Mouse (Mus musculus) midbrain, embryonic 16.5 days (tissue): ENCODE data around the gene Cdk10. TPM values are rescaled to one million over a fixed set of nuclear protein-coding genes. Genes with fewer than 3 reads are reported as not detected.
A peak's percentile ranks its signal among the peaks of the same experiment; 100 is the strongest.
"Not testable (repeated sequence)": the region's sequence is repeated elsewhere in the genome, so short reads cannot be mapped to it uniquely, and the experiment has no call there.

ENCODE experiments used
- ATAC-seq: fragments of 200-750 bp; cut with Nextera tagmentation; 2 replicates; pipeline ENCODE4 v1.8.0; 2017; ENCODE audit warnings: moderate TSS enrichment
- H3K27ac ChIP-seq: fragments of 300-500 bp; sonication (generic); 2 replicates; pipeline ENCODE4 v1.5.1; 2014; ENCODE audit warnings: mild to moderate bottlenecking, low read length, mixed read lengths
- H3K27me3 ChIP-seq: fragments of 300-500 bp; sonication (generic); 2 replicates; pipeline ENCODE4 v1.6.1; 2014; ENCODE audit warnings: low read depth, low read length, mixed read lengths; ENCODE audit not compliant: control insufficient read depth, insufficient read depth
- H3K36me3 ChIP-seq: fragments of 300-500 bp; sonication (generic); 2 replicates; pipeline ENCODE4 v1.6.1; 2014; ENCODE audit warnings: mild to moderate bottlenecking, low read length, moderate library complexity, mixed read lengths; ENCODE audit not compliant: control insufficient read depth, insufficient read depth
- H3K4me1 ChIP-seq: fragments of 300-500 bp; sonication (generic); 2 replicates; pipeline ENCODE4 v1.6.1; 2014; ENCODE audit warnings: mild to moderate bottlenecking, low read length, mixed read lengths; ENCODE audit not compliant: control insufficient read depth, insufficient read depth
- H3K4me2 ChIP-seq: fragments of 300-500 bp; sonication (generic); 2 replicates; pipeline ENCODE4 v1.6.1; 2014; ENCODE audit warnings: mild to moderate bottlenecking, low read length, mixed read lengths
- H3K4me3 ChIP-seq: fragments of 300-500 bp; sonication (generic); 2 replicates; pipeline ENCODE4 v1.5.1; 2014; ENCODE audit warnings: low read depth, mild to moderate bottlenecking, low read length, moderate library complexity, mixed read lengths
- H3K9ac ChIP-seq: fragments of 300-500 bp; sonication (generic); 2 replicates; pipeline ENCODE4 v1.6.1; 2014; ENCODE audit warnings: low read depth, low read length, mixed read lengths
- H3K9me3 ChIP-seq: fragments of 300-500 bp; sonication (generic); replicated peaks from 2 replicates; pipeline ENCODE4 v1.6.1; 2014; ENCODE audit warnings: mild to moderate bottlenecking, low read length, mixed read lengths; ENCODE audit not compliant: control insufficient read depth, poor library complexity, severe bottlenecking
- WGBS: fragments of 180-500 bp; shearing (Covaris S2); extraction: QIAGEN DNeasy Blood & Tissue Kit; methylation state at CpG from one replicate; pipeline ENCODE4 v1.1.7; 2014; 5-methylcytosine and 5-hydroxymethylcytosine counted together
- polyA plus RNA-seq: library from polyadenylated mRNA; unstranded; fragments of >200 nt; fragmentation: Nextera tagmentation; extraction: Ambion mirVana; gene quantifications from 2 replicates; pipeline ENCODE4 v1.2.1, GENCODE M21; 2015

The Cdk10 gene
- polyA plus RNA-seq, 1 experiment from 2014 or later, result 54.4 TPM

DNA sequence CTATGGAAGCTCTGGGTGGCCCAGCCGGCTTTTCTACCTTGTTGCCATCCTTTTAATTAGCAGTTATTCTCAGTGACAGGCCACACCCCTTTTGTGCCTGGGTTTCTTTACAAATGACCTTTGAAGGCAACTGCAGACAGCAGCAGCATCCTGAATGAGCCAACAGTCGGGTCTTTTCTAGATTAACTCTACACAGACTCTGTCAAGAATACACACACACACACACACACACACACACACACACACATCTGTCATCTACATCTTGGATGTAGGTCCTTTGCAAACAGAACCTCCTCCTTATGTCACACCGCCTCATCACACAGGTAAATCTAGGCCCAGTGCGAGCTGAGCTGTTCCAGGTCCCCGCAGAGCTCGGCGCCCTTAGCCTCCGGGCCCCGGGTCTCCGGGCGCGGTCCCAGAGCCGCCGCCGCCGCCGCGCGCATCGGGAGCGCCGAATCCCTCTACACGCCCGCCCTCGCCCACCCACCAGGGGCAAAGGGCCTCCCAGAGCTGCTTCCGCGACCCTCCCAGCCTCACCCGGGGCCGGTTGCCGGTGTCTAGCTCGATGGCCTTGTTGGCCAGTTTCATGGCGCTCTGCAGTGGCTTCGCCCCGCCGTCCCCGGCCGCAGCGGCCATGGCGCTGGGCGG, 28.9 kb downstream of the Cdk10 start:
- Histone ChIP-seq H3K9me3 (no peaks in the 10 kb centered on the region), H3K4me2 (peak overlapping the region; percentile 68), H3K4me1 (peaks cover 18% of the 10 kb centered on the region), H3K27me3 (no peaks in the 10 kb centered on the region), H3K36me3 (peaks cover 23% of the 10 kb centered on the region), H3K9ac (peak overlapping the region; percentile 100), H3K27ac (peak overlapping the region; percentile 92), H3K4me3 (peak overlapping the region; percentile 97)
- WGBS, result 0% methylated on average over 28 of the region's 40 CpGs
- ATAC-seq, result peak; percentile 55

- WGBS, result under 1% methylated on average over 71 of the region's 99 CpGs
- peak; percentile 96 for ATAC-seq
- Histone ChIP-seq H3K36me3 (peaks cover 25% of the 10 kb centered on the region), H3K4me2 (peak within 1 kb of the TSS; percentile 97), H3K4me1 (peaks cover 18% of the 10 kb centered on the region), H3K9me3 (no peaks in the 10 kb centered on the region), H3K4me3 (peak within 1 kb of the TSS; percentile 97), H3K27me3 (no peaks in the 10 kb centered on the region), H3K9ac (peak within 1 kb of the TSS; percentile 100), H3K27ac (peak within 1 kb of the TSS; percentile 92)
These were observed 29.6 kb downstream of the Cdk10 start, which contains the start of the genes Zfp276 and Vps9d1 for GRCm38 (mm10) chr8:123254099-123254885. TSS of gene Zfp276 (plus strand) at chr8:123254195. TSS of gene Vps9d1 (minus strand) at chr8:123254348.

DNA sequence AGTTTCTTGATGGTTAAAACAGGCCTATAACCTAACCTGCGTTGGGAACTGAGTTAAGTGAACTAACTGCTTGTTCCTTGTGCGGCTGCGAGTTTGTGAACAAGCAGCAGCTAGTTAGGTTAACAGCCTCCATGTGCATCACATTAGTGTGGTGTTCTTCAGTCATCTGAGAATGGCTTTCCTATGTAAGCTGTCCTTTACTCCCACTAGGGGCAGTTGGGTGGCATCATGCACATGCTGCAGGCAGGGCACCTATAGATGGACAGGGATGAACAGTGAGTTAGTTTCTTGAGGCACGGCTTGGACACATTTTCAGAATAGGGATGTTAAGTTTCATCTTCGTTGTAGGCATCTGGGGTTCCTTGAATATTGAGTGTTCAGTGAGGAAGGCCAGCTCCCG, 30.5 kb downstream of the Cdk10 start:
- peaks cover 30% of the 10 kb centered on the region for H3K36me3 ChIP-seq
- no peak for ATAC-seq
- H3K9ac ChIP-seq, result peak overlapping the region; percentile 100
- H3K9me3 ChIP-seq, result no peaks in the 10 kb centered on the region
- H3K4me2 ChIP-seq, result peak overlapping the region; percentile 97
- H3K4me1 ChIP-seq, result peaks cover 18% of the 10 kb centered on the region
- H3K4me3 ChIP-seq, result peak overlapping the region; percentile 97
- no peak overlapping the region for H3K27ac ChIP-seq
- H3K27me3 ChIP-seq, result no peaks in the 10 kb centered on the region
- 71% methylated on average over 6 of the region's 6 CpGs for WGBS

DNA sequence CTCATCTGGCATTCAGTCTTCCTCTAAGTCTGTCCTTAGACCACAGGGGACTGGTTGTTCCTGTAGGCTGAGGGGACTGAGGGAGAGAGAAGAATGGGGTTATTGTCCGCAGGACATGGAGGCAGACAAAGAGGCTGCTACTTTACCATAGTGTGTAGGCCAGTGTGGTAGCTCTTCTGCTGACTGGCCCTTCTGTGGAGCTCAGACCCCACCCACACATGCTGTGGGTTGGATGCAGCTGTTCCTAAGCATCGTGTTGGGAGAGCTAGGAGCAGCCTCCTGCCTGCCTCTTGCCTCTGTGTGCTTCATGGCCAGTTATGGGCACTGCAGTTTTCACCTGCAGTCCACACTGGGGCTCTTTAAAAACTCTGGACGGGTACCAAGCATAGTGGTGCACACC, 32.5 kb downstream of the Cdk10 start:
- Histone ChIP-seq H3K9me3 (no peaks in the 10 kb centered on the region), H3K27me3 (no peaks in the 10 kb centered on the region), H3K36me3 (peaks cover 19% of the 10 kb centered on the region; the same call in 1 of the 2 replicates), H3K4me2 (no peak overlapping the region), H3K27ac (no peak overlapping the region), H3K4me3 (no peak overlapping the region), H3K4me1 (peaks cover 18% of the 10 kb centered on the region), H3K9ac (no peak overlapping the region)
- ATAC-seq, result no peak
- WGBS, result 79% methylated on average over 3 of the region's 3 CpGs

DNA sequence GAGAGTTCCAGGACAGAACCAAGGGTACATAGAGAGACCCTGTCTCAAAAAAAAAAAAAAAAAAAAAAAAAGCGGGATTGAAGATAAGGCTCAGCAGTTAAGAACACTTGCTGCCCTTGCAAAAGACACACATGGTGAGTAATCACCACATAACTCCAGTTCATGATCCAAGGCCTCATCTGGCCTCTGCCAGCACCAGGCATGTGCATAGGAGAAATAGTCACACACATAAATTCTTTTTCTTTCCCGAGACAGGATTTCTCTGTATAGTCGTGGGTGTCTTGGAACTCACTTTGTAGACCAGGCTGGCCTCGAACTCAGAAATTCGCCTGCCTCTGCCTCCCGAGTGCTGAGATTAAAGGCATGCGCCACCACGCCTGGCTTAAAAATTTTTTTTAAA, 33.0 kb downstream of the Cdk10 start:
- H3K27ac ChIP-seq, H3K4me3 ChIP-seq, H3K27me3 ChIP-seq, H3K9ac ChIP-seq, H3K9me3 ChIP-seq, ATAC-seq, H3K4me2 ChIP-seq: not testable (repeated sequence)
- 93% methylated on average over 8 of the region's 8 CpGs for WGBS
- Histone ChIP-seq H3K4me1 (peaks cover 16% of the 10 kb centered on the region), H3K36me3 (peaks cover 19% of the 10 kb centered on the region; the same call in 1 of the 2 replicates)

GRCm38 (mm10) chr8:123267926-123268656, 43.4 kb downstream of the Cdk10 start:
- ATAC-seq, result no peak
- Histone ChIP-seq H3K36me3 (peaks cover 48% of the 10 kb centered on the region), H3K4me2 (no peak overlapping the region), H3K27ac (no peak overlapping the region), H3K4me3 (no peak overlapping the region), H3K4me1 (no peaks in the 10 kb centered on the region), H3K27me3 (no peaks in the 10 kb centered on the region), H3K9me3 (no peaks in the 10 kb centered on the region), H3K9ac (no peak overlapping the region)
- 79% methylated on average over 14 of the region's 14 CpGs for WGBS

DNA sequence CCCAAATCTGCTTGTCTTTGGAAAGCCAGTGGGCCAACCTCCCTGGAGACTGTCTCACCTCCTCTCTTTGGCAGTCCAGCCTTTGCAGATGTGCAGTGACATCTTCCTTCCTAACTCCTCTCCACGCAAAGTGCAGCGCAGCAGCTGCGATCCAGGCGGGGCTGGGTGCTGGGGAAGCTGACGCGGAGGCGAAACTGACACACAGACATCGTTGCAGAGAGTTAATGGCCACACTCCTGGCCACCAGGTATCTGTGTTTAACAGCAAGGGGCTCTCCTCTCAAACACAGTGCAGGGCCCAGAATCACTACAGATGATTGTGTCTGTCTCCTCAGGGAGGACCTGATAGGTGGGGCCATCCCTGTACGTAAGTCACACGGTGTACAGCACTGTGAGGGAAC, 46.5 kb downstream of the Cdk10 start:
- ATAC-seq, result no peak
- Histone ChIP-seq H3K27me3 (no peaks in the 10 kb centered on the region), H3K36me3 (peaks cover 31% of the 10 kb centered on the region), H3K27ac (no peak overlapping the region), H3K4me2 (no peak overlapping the region), H3K9me3 (no peaks in the 10 kb centered on the region), H3K4me3 (no peak overlapping the region), H3K9ac (no peak overlapping the region), H3K4me1 (no peaks in the 10 kb centered on the region)
- WGBS, result 93% methylated on average over 10 of the region's 10 CpGs

DNA sequence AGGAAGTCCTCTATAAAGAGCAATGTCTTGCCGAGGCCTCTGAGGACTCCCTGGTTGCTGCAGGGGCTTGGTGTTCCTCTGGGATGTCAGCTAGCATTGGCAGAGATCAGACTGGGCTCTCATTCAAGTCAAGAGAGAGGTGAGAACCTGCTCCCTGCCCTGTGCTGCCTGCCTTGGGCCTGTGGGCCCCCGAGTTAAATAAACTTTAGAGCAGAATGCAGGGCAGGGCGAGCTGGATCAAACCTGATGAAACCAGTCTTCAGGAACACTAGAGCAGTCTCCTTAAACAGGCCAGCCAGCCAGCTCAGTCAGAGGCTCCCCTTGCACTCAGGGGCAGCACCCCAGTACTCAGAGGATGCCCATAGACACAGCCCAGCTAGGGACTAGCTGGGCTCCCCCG, 47.3 kb downstream of the Cdk10 start:
- no peak for ATAC-seq
- no peak overlapping the region for H3K4me3 ChIP-seq
- 82% methylated on average over 4 of the region's 4 CpGs for WGBS
- no peak overlapping the region for H3K9ac ChIP-seq
- peaks cover 26% of the 10 kb centered on the region for H3K36me3 ChIP-seq
- no peak overlapping the region for H3K27ac ChIP-seq
- no peaks in the 10 kb centered on the region for H3K9me3 ChIP-seq
- no peaks in the 10 kb centered on the region for H3K27me3 ChIP-seq
- H3K4me1 ChIP-seq, result no peaks in the 10 kb centered on the region
- no peak overlapping the region for H3K4me2 ChIP-seq
